Mouse (Mus musculus) left cerebral cortex, adult 18-20 months (tissue): ENCODE results near the gene Peak1. TPM values are rescaled to one million over a fixed set of nuclear protein-coding genes. Genes with fewer than 3 reads are reported as not detected.

ENCODE experiments used
- DNase-seq, 2 experiments: peaks; one replicate each; pipeline ENCODE4 v3.0.0; 2021 to 2022; ENCODE audit warnings: low spot score in 2 of 2, mixed read lengths in 1 of 2
- total RNA-seq, 2 experiments: library from RNA; stranded (reverse); gene quantifications; 2 replicates each; pipeline ENCODE4 v1.2.3; 2021

Peak1 gene
- total RNA-seq, 2 experiments from 2014 or later: 31.6 to 36.0 TPM

DNA sequence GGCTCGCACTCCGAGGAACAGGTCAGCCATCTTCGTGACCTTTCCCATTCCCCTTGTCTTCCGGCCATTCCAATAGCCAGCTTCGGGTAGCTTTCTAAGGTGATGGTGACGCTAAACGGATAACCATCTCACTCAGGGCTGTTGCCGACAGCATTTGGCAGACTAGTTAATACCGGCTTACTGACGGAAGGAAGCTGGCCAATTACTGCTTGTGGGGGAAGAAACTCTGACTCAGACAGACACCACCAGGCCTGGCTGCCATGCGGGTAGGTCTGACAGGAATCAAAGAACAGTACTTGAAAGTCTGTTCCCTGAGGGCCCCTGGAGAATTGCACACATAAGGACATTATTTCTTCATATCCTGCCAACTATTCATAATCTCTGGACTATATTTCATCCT lies 212.5 kb downstream of the Peak1 start:
- no peak for DNase-seq

DNA sequence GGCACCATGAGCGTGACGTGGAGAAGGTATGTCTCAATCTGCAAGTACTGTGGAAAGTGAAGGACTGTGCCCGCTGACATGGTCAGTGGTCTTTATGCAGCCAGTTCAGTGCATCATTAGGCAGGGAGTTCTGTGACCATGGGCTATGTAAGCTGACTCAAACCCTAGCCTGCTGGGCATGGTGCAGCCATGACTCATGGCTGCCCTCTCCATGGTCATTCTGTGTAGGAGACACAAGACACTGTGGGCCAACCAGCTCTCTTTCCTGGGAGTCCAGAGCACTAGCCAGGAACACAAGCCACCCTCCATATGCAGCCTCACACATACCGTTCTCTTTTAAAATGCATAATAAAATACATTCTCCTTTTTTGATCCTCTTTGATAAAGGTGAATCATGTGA lies 213.6 kb downstream of the Peak1 start:
- DNase-seq: no peak

DNA sequence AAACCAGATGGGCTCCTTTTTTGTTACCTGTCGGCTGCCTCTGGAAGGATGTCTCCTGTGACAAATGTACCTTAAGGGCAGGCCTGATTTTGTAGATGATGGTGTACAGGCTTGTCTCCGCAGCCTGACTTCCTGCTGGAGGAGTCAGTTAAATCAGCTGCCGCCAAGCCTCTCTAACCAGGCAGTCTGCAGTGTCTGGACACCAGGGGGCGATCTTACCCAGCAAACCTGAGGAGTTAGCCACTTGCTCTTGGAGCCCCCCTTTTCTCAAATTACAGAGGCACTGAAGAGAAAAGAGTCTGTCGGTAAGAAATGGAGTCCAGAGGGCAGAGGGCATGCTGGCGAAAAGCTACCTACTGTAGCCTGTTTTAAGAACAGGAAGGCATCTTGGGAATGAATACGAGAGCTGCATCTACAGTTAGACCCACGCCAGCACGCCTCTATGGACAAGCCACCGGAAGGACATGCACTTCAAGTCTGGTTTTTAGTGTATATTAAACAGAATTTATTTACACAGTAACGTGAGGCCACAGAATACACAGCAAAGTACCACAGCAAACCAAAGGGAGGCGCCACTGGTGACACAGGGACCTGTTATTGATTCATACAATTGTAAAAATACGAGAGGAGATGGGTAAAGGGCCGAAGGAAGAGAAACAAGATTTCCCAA lies 217.1 kb downstream of the Peak1 start:
- peak; percentile 83 to 90 for DNase-seq

DNA sequence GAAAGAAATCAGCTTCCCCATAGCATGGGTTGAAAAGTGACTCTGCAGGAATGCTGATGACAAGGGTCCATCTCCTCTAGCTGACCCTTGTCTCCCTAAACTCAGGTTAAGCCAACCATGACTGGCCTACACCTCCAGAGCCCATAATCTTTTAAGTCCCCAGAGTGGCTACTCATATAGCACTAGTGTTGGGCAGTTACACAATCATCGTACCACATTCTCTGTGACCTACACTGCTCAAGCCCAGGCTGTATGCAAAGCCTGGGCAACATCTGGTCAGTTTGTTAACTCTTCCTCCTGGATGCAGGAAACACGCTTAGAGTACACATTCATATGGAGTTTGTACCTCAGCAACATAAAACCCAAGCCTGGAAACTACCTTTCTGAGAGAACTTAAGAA lies 217.7 kb downstream of the Peak1 start:
- no peak for DNase-seq

DNA sequence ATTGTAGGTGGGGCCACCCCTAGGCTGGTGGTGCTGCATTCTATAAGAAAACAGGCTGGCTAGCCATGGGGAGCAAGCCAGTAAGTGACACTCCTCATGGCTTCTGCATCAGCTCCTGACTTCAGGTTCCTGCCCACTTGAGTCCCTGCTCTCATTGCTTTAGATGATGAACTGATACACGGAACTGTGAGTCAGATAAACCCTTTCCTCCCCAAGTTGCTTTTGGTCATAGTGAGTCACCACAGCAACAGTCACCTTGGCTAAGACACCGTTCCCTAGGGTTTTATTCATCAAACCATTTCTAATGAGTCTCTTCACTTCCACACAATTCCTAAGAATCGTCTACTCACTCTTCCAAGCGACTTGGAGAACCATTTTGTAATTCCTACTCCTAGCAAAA lies 220.9 kb downstream of the Peak1 start:
- no peak for DNase-seq

DNA sequence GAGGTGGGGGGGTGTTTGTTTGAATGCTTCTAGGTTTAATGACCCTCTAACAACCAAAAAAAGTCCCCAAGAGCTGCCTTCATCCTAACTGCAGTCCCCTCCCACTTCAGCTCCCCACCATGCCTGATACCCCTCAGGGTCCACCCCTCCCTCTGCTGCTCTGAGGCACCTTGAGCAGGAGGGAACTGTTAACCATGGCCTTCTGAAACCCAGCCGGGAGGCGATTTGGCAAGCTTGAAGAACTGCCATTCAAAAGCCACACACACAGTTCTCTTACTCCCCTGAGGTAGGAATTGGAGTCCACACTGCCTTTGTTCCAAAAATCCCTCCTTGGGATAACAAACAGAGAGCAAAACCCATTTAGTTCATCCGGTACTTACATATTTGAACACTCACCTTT lies 222.7 kb downstream of the Peak1 start:
- DNase-seq: no peak

DNA sequence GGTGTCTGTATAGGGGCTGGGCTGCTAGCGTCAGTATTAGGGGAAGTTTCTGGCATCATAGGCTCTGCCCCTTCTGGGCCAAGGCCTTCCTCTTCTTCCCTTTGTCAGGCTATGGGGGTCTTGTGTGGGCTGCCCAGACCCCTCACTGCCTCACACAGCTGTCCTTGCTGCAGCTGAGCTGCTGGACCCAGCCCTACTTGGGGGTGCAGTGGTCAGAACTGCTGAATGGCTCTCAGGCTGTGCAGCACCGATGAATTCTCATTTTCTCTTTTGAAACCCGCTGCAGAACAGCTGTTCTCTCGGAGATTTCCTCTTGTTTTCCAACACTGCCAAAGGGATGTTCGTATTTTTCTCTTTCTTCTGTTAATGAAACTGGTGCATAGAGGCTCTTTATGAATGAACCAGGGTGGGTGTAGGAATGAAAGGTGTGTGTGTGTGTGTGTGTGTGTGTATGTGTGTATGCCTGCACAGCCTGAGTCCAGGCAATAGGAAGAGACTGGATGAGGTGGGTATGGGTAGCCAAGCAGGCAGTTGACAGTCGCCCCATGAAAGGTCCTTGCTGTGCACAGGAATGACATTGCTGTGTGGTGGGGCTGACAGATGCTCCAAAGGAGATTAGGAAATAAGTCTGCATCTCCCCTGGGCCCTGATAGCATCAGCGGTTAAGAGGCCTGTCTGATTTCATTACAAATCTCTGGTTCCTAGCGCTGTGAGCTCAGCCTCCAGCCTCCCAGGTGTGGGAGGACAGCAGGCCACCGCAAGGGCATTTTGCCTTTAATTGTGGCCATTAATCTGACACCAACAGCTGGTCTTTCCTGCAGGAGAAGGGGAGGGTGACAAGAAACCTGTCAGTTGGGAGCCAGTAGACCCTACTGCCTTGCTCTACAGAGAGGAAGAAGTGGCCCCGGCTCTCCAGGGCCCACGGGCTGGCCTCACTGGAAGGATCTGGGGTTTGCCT lies 226.1 kb downstream of the Peak1 start:
- no peak for DNase-seq

DNA sequence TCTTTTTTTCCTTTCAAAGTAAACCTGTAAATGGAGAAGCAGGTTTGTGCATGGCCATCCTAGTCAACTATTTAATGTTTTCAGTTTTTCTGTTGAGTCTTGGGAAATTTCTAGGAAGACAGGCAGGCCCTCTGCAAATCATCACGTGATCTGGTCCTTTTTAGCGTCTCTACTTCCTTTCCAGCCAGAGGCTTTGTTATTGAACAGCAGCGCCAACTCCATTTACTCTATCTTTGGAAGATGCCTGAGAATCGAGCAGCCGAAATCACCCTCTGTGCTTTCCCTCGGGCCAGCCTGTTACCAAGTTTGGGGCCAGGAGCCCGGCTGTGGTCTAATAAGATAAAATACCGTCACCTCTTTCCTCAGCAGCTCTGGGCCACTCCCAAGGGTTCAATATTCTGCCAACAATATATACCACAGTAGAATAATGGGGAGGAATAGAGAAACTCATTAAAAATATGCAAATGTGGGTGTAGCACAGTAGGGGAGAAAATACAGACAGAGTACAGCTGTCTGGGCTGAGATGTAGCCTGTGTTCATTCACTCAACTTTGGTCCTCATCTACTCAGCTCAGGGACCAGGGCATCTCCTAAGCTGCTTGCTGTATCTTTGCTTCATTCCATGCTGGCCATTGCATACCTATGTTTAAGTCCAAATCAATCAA lies 237.6 kb downstream of the Peak1 start:
- DNase-seq: no peak

DNA sequence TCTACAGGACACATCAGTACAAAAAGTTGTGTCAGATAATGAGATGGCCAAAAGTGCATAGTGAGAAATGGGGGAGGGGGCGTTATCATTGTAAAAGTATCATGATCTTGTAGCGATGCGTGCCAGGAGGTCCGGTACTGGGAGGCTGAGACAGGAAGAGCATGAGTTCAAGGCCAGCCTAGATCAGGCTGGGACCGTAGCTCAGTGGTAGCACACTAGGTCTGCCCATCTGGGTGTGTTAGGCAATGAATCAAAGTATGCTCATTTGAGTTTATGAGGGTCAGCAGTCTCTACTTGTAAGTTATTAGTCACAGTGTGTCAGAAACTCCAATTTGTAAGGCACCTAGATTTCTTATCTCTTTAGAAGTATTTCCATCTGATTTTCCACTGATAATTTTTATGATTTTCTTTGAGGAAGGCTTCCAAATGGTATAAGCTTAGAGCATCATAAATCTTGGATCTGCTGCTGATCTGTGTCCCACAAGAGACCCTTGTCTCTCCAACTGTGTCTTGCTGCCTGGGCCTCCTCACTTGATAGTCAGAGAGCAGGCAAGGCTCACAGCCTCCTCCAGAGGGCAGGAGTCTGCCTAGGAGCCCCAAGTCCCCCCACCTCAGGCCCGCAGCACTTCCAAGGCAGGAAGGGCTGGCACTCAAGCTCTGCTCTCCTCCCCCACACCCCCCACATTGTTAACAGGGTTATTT lies 238.3 kb downstream of the Peak1 start:
- DNase-seq: no peak

DNA sequence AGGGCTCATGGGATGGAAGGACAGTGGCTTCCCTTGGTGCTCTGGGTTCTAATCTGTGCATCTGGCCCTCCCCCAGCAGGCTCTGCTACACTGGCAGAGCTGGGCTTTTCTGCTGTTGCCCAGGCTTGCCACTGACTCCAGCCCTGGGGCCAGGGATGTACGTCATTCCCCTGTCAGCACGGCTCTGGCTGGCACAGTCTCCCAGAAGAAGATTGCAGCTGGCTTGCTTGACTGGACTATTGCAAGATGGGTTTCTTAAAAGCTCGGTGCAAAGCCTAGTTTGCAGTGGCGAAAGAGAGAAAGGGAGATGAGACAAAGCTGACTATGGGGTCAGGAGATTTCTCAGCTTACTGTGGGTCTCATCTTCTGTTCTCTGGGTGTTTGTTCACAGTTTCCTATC lies 240.5 kb downstream of the Peak1 start:
- DNase-seq: no peak

DNA sequence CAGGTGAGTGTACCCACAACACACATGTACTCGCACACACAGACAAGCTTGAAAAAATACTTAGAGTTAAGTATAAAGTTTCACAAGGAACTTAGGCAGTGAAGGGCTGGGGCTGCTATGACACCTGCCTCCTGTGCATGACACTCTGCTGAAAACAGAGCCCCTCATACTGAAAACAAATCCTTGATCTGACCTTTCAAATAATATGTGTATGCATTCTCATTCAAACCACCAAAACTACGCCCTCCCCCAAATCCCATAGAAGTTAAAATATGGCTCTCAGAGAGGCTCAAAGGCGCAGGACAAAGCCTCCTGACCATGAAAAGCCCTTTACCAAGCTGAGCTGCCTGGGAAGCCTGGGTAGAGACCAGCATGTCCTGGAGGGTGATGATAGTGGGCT lies 242.6 kb downstream of the Peak1 start:
- DNase-seq: no peak

DNA sequence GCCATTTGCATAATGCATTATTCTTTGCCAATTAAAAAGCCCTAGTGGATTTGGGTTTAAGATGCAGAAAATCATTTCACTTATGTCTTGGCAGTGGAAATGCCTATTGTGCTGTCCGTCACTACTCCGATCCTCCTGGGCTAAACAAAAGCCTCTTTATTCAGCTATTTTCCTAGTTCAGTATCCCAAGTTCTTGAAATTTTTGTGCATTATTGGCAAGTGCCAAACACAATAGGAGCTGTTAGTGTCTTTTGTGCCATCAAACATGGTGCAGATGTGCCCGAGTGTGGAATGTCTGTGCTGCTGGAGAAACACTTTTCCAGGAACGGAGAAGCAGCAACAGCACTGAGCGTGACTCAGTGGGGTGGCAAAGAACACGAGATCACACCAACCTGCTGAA lies 250.2 kb downstream of the Peak1 start:
- DNase-seq: no peak

DNA sequence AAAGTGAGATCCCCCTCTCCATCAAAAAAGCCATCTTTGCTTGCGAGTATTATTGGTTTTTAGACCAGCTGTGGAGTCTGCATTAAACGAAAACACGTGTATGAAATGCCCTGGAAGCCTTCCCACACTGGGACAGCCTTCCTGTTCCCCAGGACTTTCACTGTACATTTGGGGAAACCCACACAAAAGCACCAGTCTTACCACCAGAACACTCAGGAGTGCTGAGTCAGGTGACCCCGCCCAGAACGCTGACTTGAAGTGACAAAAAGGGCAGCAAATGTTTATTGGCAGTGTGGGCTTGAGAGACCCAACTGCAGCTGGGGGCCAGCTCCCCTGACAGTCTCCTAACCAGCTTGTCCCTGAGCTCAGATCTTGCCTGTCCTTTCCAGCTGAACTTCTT lies 251.7 kb downstream of the Peak1 start:
- DNase-seq: no peak

DNA sequence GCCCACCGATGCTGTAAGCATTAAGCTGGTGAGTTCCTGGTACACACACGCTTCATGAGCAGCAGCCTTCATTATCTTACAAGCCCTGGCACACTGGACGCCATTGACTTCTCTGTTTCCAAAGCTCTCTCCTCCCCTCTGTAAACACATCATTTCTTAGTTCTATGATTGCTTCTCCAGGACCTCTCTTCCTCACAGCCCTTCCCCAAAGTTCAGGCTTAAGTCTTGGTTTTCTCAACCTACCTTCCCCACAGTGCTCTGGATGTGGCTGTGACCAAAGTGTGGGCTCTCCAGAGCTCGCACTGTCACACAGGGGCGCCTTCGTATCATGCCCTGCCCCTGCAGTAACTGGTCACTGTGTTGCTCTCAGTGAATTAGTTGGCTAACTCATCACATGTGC lies 252.5 kb downstream of the Peak1 start, which contains the start of gene Tspan3:
TSS of gene Tspan3 (minus strand) at position 101 of the 400 bp plus-strand sequence.
- DNase-seq: no peak

DNA sequence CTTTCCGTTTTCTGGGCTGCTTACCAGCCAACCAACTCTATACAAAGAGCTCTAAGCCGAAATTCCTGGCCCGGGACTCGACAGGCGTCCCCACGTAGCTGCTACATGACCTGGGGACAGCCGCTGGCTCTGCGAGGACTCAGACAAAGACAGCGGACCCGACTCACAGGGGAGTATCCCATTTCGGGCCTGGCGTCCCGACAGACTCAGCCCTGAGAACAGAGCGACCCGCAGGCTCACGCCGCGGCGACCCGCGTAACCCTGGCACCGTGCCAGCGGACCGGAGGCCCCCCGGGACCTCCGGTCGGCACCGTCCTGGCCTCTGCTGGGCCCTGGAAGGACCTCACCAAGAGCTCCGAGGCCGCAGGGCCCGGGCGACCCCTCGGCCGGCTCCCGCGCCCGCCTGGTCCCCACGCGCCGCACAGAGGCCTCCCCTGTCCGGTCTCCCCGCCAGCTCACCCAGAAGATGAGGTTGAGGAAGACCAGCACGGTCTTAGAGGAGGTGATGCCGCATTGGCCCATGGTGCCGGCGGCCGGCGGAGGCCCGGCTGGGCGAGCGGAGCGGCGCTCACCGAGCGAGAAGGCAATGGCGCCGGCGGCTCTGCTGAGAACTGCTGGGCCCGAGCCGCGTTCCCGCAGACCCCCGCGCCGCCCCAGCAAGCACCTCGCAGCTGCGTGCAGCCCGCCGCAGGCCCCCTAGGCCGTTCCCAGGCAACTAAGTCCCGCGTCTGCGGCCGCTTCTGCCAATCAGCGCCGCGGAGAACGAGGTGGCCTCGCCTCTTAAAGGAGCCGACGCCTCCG lies 257.3 kb downstream of the Peak1 start:
- DNase-seq: peak; percentile 90 to 94

DNA sequence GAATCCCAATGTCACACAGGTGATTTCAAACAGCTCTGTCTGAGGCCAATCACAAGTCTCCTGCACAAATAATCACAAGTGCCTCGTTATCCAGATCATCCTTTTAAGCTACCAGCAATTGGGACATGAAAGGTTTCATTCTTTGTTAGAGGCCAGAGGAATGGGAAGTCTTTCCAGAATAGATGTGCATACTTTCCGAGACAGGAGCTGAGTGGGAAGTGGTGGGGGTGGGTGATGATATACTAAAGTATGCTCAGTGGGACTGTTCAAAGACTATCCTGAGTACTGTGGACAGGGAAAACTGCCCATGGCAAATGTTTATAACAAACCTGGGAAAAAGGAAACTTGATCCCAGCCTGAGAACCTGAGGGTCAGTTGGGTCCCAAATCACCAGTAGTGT lies 258.4 kb downstream of the Peak1 start:
- DNase-seq: peak in 1 of 2 experiments; percentile 16

DNA sequence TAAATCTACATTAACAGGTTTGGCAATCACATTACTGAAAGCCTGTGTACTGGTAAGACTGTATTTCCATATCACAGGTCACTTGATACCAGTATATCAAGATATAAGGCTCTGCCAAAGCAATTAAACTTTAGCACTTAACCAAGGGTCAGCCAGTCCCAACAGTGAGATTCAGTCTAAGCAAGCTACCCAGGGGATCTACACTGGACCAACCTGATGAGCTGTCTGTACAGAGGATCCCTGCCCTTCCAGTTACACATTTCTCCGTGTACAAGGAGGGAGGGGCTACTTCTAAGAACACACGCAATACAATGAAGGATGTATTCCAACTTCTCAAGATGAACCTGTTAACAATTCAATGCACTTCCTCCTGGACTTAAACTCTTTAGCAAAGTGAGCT lies 259.8 kb downstream of the Peak1 start:
- DNase-seq: no peak

DNA sequence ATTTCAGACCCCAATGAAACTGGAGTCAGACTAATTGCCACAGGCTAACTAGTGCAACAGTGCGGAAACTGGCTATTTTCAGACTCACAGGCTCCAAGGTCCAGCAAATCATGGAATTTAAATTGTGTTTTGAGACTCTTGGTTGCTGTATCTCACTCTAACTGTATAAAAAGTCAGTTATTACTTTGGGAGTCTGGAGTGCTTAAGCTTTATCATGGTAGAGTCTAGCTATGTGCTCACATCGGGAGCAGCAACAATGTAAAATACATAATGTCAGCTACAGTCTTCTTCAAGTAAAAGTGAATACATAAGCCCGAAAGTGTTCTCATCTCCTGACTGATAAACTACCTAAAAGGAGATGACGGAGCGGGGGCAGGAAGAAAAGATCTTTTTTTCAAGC lies 263.3 kb downstream of the Peak1 start:
- DNase-seq: no peak

DNA sequence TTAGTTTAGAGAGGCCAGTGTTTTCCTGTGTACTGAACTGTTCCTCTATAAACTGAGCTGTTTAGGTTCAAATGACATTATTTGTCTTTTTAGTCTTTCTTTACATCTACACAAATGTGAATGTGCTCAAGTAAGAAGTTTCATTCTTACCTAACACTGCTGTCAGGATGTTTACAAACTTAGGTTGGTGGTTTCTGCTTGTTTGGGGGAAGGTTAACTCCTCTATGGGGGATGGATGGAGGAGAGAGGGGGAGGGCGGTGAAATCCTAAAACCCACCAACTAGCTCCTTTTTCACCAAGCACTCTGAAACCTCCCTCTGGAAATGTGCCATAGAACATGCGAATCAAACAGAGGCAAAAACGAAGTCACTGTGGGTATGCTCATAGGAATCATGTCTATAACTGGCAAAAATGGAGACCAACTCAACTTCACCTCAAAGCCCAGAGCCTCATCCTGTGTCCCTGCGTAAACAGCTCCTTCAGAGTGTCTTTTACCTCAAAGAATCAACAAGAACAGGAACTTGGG lies 265.3 kb downstream of the Peak1 start:
- DNase-seq: no peak
